Mouse (Mus musculus): ENCODE results near the gene Vegfc.

- TF ChIP-seq CTCF (IDR thresholded peaks at IDR 0.05; ENCODE audit: control insufficient read depth, insufficient read depth, insufficient read length) = no peak
- TF ChIP-seq USF1 (IDR thresholded peaks at IDR 0.05; ENCODE audit: low read depth) = no peak
- no peak for TF ChIP-seq MAX (IDR thresholded peaks at IDR 0.05)
- no peak for TF ChIP-seq MYOD1 (IDR thresholded peaks at IDR 0.05; ENCODE audit: control insufficient read depth, insufficient read length, low read depth)
These were observed 42.7 kb downstream of the Vegfc start for GRCm38 (mm10) chr8:54120115-54120514.
